Comparison of ENCODE assay signal across 25 mouse cellular contexts in genomic region chr11:7116647-7117046, GRCm38 (mm10). TPM values are rescaled to one million over a fixed set of nuclear protein-coding genes. Genes with fewer than 3 reads are reported as not detected.
DNase-seq lines count a peak whose midpoint lies in the region; ATAC-seq and TF ChIP-seq lines count a peak whose summit lies in the region.
"Had no signal": no experiment of that assay in that cellular context is flagged by ENCODE, and none has a peak within 500 bp of the region (broad histone marks: within the 10 kb centered on the region; RNA-seq: fewer than 3 reads in every experiment).

No protein-coding gene starts in this region.

- H3K27ac ChIP-seq in midbrain, embryonic 11.5 days (ENCODE audit: low read depth, low read length), result no peak overlapping the region
- no peak overlapping the region for H3K27ac ChIP-seq in midbrain, embryonic 15.5 days
- H3K27ac ChIP-seq: embryonic facial prominence, embryonic 12.5 days; embryonic facial prominence, embryonic 15.5 days; gastrocnemius, adult 2 months; heart, embryonic 10.5 days; heart, embryonic 13.5 days; hindbrain, embryonic 12.5 days had no signal

- H3K9me3 ChIP-seq in midbrain, embryonic 11.5 days (ENCODE audit: control insufficient read depth, low read length), result no peaks in the 10 kb centered on the region
- H3K9me3 ChIP-seq in midbrain, embryonic 15.5 days, result no peaks in the 10 kb centered on the region
- H3K9me3 ChIP-seq: embryonic facial prominence, embryonic 12.5 days; embryonic facial prominence, embryonic 15.5 days; heart, embryonic 10.5 days; heart, embryonic 13.5 days; hindbrain, embryonic 12.5 days had no signal

- 0 out of 2 replicates have a peak, but pooled peaks cover 4% of the 10 kb centered on the region for H3K4me1 ChIP-seq in midbrain, embryonic 11.5 days (ENCODE audit: control insufficient read depth, insufficient read depth, low read length)
- peaks cover 12% of the 10 kb centered on the region for H3K4me1 ChIP-seq in midbrain, embryonic 15.5 days
- H3K4me1 ChIP-seq: embryonic facial prominence, embryonic 12.5 days had no signal

- TF ChIP-seq CTCF in brain, embryonic 14.5 days (IDR thresholded peaks at IDR 0.05; ENCODE audit: borderline replicate concordance, extremely low read depth, insufficient read depth, insufficient read length), result no peak

- no peaks in the 10 kb centered on the region for H3K27me3 ChIP-seq in midbrain, embryonic 11.5 days (ENCODE audit: control insufficient read depth, insufficient read depth, low read length)
- H3K27me3 ChIP-seq in midbrain, embryonic 15.5 days (replicated peaks), result no peaks in the 10 kb centered on the region
- H3K27me3 ChIP-seq: embryonic facial prominence, embryonic 12.5 days; embryonic facial prominence, embryonic 15.5 days; heart, embryonic 13.5 days; hindbrain, embryonic 12.5 days had no signal

- no peak overlapping the region for H3K4me2 ChIP-seq in midbrain, embryonic 11.5 days
- no peak overlapping the region for H3K4me2 ChIP-seq in midbrain, embryonic 15.5 days
- H3K4me2 ChIP-seq: embryonic facial prominence, embryonic 12.5 days; embryonic facial prominence, embryonic 15.5 days; heart, embryonic 13.5 days; hindbrain, embryonic 12.5 days had no signal

- peak; percentile 21 for DNase-seq in heart, adult 11 months
- DNase-seq in heart, adult 8-10 months (ENCODE audit: low spot score), result no peak
- DNase-seq in midbrain, embryonic 11.5 days (ENCODE audit: low spot score, missing footprints), result peak; percentile 75
- peak; percentile 27 for DNase-seq in brain, embryonic 14.5 days (ENCODE audit: low read depth)
- DNase-seq in right cerebral cortex, postnatal 4 days, result no peak
- DNase-seq: adrenal gland, adult 8-10 months; adrenal gland, postnatal 25 days; cerebellum, adult 18-20 months; cerebellum, adult 9-10 months; cerebellum, postnatal 14 days; forebrain, postnatal 0 days; gastrocnemius, adult 2 months; gastrocnemius, postnatal 14 days; heart, adult 18-20 months; heart, postnatal 14 days; heart, postnatal 4 days had no signal

- H3K9ac ChIP-seq in midbrain, embryonic 11.5 days (ENCODE audit: low read length), result no peak overlapping the region
- H3K9ac ChIP-seq in midbrain, embryonic 15.5 days, result no peak overlapping the region
- H3K9ac ChIP-seq: embryonic facial prominence, embryonic 12.5 days; embryonic facial prominence, embryonic 15.5 days; forebrain, postnatal 0 days; heart, embryonic 13.5 days; hindbrain, embryonic 12.5 days had no signal

- ATAC-seq in midbrain, embryonic 11.5 days (ENCODE audit: low FRiP score), result no peak
- no peak for ATAC-seq in midbrain, embryonic 15.5 days (replicated peaks)
- ATAC-seq: activated CD4-positive, CD25-positive, alpha-beta regulatory T cell, adult 4 months; forebrain, embryonic 14.5 days; forebrain, postnatal 0 days; hindbrain, embryonic 16.5 days had no signal

- no peaks in the 10 kb centered on the region for H3K36me3 ChIP-seq in midbrain, embryonic 11.5 days (ENCODE audit: control insufficient read depth, insufficient read depth, low read length)
- H3K36me3 ChIP-seq in midbrain, embryonic 15.5 days (replicated peaks), result no peaks in the 10 kb centered on the region
- H3K36me3 ChIP-seq: embryonic facial prominence, embryonic 12.5 days; embryonic facial prominence, embryonic 15.5 days; heart, embryonic 10.5 days; heart, embryonic 13.5 days; hindbrain, embryonic 12.5 days had no signal

- no peak for TF ChIP-seq POLR2A in brain, embryonic 14.5 days (IDR thresholded peaks at IDR 0.05; ENCODE audit: borderline replicate concordance, extremely low read depth, insufficient read depth, insufficient read length, poor library complexity, severe bottlenecking)

- 72% methylated on average over 2 of the region's 2 CpGs for WGBS in midbrain, embryonic 11.5 days
- WGBS in midbrain, embryonic 15.5 days, result 43% methylated on average over 2 of the region's 2 CpGs

- H3K4me3 ChIP-seq in midbrain, embryonic 11.5 days (ENCODE audit: low read depth, low read length), result no peak overlapping the region
- no peak overlapping the region for H3K4me3 ChIP-seq in midbrain, embryonic 15.5 days
- H3K4me3 ChIP-seq: embryonic facial prominence, embryonic 12.5 days; embryonic facial prominence, embryonic 15.5 days; gastrocnemius, adult 2 months; heart, embryonic 10.5 days; heart, embryonic 13.5 days; hindbrain, embryonic 12.5 days had no signal

RNA-seq across cellular contexts. Expression of gene Adcy1, which starts 53.4 kb away (rescaled TPM):
- total RNA-seq in heart, adult 8-10 months (2022), result 1 to 10 TPM; 1.4 to 3.2 (median 2.0) TPM
- polyA plus RNA-seq in midbrain, embryonic 11.5 days (2014; fragmentation: Nextera tagmentation; extraction: Ambion mirVana), result 1.5 and 2.2 TPM in 2 replicates
- polyA plus RNA-seq in midbrain, embryonic 15.5 days (2015; fragmentation: Nextera tagmentation; extraction: Ambion mirVana), result 8.1 and 8.4 TPM in 2 replicates
- polyA plus RNA-seq in brain, embryonic 14.5 days (2012; rRNA removed), result 13.1 and 22.3 TPM in 2 replicates

Comparison
In these comparisons a context has a peak if more than half of its experiments do, and no peak if none do; other contexts are left out.
1. DNase-seq: peak in heart, adult 11 months (single experiment), midbrain, embryonic 11.5 days (single experiment) and brain, embryonic 14.5 days (single experiment); none in heart, adult 8-10 months (single experiment) and right cerebral cortex, postnatal 4 days (single experiment).